Mouse (Mus musculus) stomach, postnatal 0 days (tissue): ENCODE results near the gene Zfp273. TPM values are rescaled to one million over a fixed set of nuclear protein-coding genes. Genes with fewer than 3 reads are reported as not detected.

Source experiments
- ATAC-seq: fragments of 200-750 bp; cut with Nextera tagmentation; 2 replicates; pipeline ENCODE4 v1.8.0; 2017; ENCODE audit not compliant: low FRiP score, low TSS enrichment
- DNase-seq: peaks from one replicate; pipeline ENCODE4 v3.0.0-alpha.2; 2016; ENCODE audit warnings: low spot score
- H3K27ac ChIP-seq: fragments of 300-500 bp; sonication (generic); replicated peaks from 2 replicates; pipeline ENCODE4 v1.5.1; 2014; ENCODE audit warnings: mild to moderate bottlenecking, control low read depth
- H3K27me3 ChIP-seq: fragments of 300-500 bp; sonication (generic); 2 replicates; pipeline ENCODE4 v1.6.1; 2014; ENCODE audit warnings: low read length; ENCODE audit not compliant: control insufficient read depth, insufficient read depth
- H3K36me3 ChIP-seq: fragments of 300-500 bp; sonication (generic); 2 replicates; pipeline ENCODE4 v1.6.1; 2014; ENCODE audit warnings: low read length, mixed read lengths; ENCODE audit not compliant: control insufficient read depth, insufficient read depth
- H3K4me1 ChIP-seq: fragments of 300-500 bp; sonication (generic); replicated peaks from 2 replicates; pipeline ENCODE4 v1.6.1; 2014; ENCODE audit warnings: antibody characterized with exemption; ENCODE audit not compliant: control insufficient read depth, insufficient read depth
- H3K4me2 ChIP-seq: fragments of 300-500 bp; sonication (generic); replicated peaks from 2 replicates; pipeline ENCODE4 v1.6.1; 2014; ENCODE audit warnings: low read depth, mild to moderate bottlenecking, control low read depth, moderate library complexity
- H3K4me3 ChIP-seq: fragments of 300-500 bp; sonication (generic); 2 replicates; pipeline ENCODE4 v1.5.1; 2014; ENCODE audit warnings: low read depth, low read length, control low read depth
- H3K9ac ChIP-seq: fragments of 300-500 bp; sonication (generic); 2 replicates; pipeline ENCODE4 v1.6.1; 2014; ENCODE audit warnings: mild to moderate bottlenecking, low read length, control low read depth, mixed read lengths
- H3K9me3 ChIP-seq: fragments of 300-500 bp; sonication (generic); 2 replicates; pipeline ENCODE4 v1.6.1; 2016; ENCODE audit warnings: low read length; ENCODE audit not compliant: control insufficient read depth
- CTCF ChIP-seq: IDR thresholded peaks from 2 replicates; pipeline ENCODE4 v1.5.1; 2016; ENCODE audit warnings: antibody characterized with exemption, low read depth, mild to moderate bottlenecking, moderate library complexity
- EP300 ChIP-seq: optimal IDR thresholded peaks from 2 replicates; pipeline ENCODE3; 2016; ENCODE audit warnings: antibody characterized with exemption
- WGBS: fragments of 180-500 bp; shearing (Covaris S2); extraction: QIAGEN DNeasy Blood & Tissue Kit; methylation state at CpG from one replicate; pipeline ENCODE4 v1.1.7; 2014; 5-methylcytosine and 5-hydroxymethylcytosine counted together
- polyA plus RNA-seq: library from polyadenylated mRNA; unstranded; fragments of >200 nt; fragmentation: Nextera tagmentation; extraction: Ambion mirVana; gene quantifications from 2 replicates; pipeline ENCODE4 v1.2.1, GENCODE M21; 2015

Zfp273 gene
- polyA plus RNA-seq, 1 experiment from 2014 or later: 2.3 TPM

- Histone ChIP-seq H3K4me2 (peak overlapping the region; percentile 49), H3K9ac (peak overlapping the region; percentile 38; the same call in 1 of the 2 replicates), H3K4me3 (peak overlapping the region; percentile 31), H3K27ac (no peak overlapping the region), H3K4me1 (no peaks in the 10 kb centered on the region), H3K9me3 (no peaks in the 10 kb centered on the region), H3K36me3 (no peaks in the 10 kb centered on the region), H3K27me3 (no peaks in the 10 kb centered on the region)
- TF ChIP-seq CTCF (peak; percentile 80), EP300 (no peak)
- peak; percentile 75 for DNase-seq
- peak; percentile 54; the same call in 1 of the 2 replicates for ATAC-seq
- WGBS: under 1% methylated on average over 13 of the region's 19 CpGs
These were observed 30.7 kb downstream of the Zfp273 start for GRCm38 (mm10) chr13:67844119-67844852.

DNA sequence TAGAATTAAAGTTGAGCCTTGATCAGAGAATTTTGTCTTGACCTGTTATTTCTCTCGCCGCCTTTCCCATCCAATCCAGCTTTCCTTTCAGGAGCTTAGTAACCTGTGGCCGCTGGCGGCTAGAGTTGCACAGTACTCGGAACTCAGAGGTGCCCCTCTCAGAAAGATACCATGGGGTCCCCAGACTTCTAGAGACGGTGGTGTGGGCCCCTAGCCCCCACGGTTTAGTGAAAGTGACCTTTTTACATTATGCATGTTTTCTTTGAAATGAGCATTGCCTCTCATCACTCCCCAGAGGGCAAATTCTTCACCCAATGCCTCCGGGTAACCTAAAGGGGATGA lies 31.3 kb downstream of the Zfp273 start:
- Histone ChIP-seq H3K9ac (peak overlapping the region; percentile 38; the same call in 1 of the 2 replicates), H3K9me3 (no peaks in the 10 kb centered on the region), H3K4me1 (no peaks in the 10 kb centered on the region), H3K27me3 (no peaks in the 10 kb centered on the region), H3K4me2 (peak overlapping the region; percentile 49), H3K36me3 (no peaks in the 10 kb centered on the region), H3K27ac (no peak overlapping the region), H3K4me3 (peak overlapping the region; percentile 31)
- no peak for DNase-seq
- no peak; the same call in 1 of the 2 replicates for ATAC-seq
- WGBS: 23% methylated on average over 8 of the region's 8 CpGs
- TF ChIP-seq CTCF (no peak), EP300 (no peak)

GRCm38 (mm10) chr13:67850361-67850760 lies 36.8 kb downstream of the Zfp273 start:
- Histone ChIP-seq H3K9ac (no peak overlapping the region), H3K4me3 (no peak overlapping the region), H3K9me3 (no peaks in the 10 kb centered on the region), H3K36me3 (no peaks in the 10 kb centered on the region), H3K4me1 (no peaks in the 10 kb centered on the region), H3K27me3 (no peaks in the 10 kb centered on the region), H3K27ac (no peak overlapping the region), H3K4me2 (no peak overlapping the region)
- ATAC-seq (no peak), DNase-seq (no peak)
- 78% methylated on average over 3 of the region's 3 CpGs for WGBS
- TF ChIP-seq EP300 (no peak), CTCF (no peak)

- 68% methylated on average over 6 of the region's 6 CpGs for WGBS
- ATAC-seq: no peak
- H3K27ac ChIP-seq: no peak overlapping the region
- DNase-seq: no peak
- H3K4me1 ChIP-seq: no peaks in the 10 kb centered on the region
- TF ChIP-seq EP300 (no peak), CTCF (no peak)
- no peaks in the 10 kb centered on the region for H3K36me3 ChIP-seq
- no peak overlapping the region for H3K4me3 ChIP-seq
- no peaks in the 10 kb centered on the region for H3K27me3 ChIP-seq
- H3K4me2 ChIP-seq: no peak overlapping the region
- H3K9ac ChIP-seq: no peak overlapping the region
- H3K9me3 ChIP-seq: no peaks in the 10 kb centered on the region
These were observed 39.6 kb downstream of the Zfp273 start for GRCm38 (mm10) chr13:67853130-67853529.

- TF ChIP-seq CTCF (no peak), EP300 (no peak)
These were observed 40.4 kb downstream of the Zfp273 start for GRCm38 (mm10) chr13:67853983-67854382.

DNA sequence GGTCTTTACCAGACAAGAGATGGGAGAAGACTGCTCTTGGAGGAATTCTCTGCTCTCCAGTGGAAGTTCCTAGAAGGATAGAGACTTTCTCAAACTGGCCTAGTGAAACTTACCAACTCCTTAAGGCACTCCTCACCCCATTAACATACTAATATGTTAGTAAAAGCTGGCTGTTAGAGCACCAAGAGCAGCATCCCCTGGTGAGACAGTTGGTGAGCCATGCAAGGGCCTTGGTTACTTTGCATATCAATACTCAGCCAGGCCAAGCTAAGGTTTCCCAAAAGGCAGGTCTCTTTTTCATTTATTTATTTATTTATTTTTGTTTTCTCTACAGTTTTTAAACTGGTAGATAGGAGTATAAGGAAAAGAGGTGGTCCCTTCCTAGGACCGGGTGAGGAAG lies 43.8 kb downstream of the Zfp273 start:
- H3K27me3 ChIP-seq: no peaks in the 10 kb centered on the region
- no peaks in the 10 kb centered on the region for H3K4me1 ChIP-seq
- ATAC-seq: no peak
- 20% methylated on average over 1 of the region's 1 CpGs for WGBS
- DNase-seq: no peak
- no peak overlapping the region for H3K4me2 ChIP-seq
- H3K4me3 ChIP-seq: no peak overlapping the region
- no peak overlapping the region for H3K27ac ChIP-seq
- no peak overlapping the region for H3K9ac ChIP-seq
- TF ChIP-seq EP300: no peak
- no peak for TF ChIP-seq CTCF
- H3K9me3 ChIP-seq: no peaks in the 10 kb centered on the region
- H3K36me3 ChIP-seq: no peaks in the 10 kb centered on the region

More at GRCm38 (mm10) chr13:67853983-67854382, 40.4 kb downstream of the Zfp273 start:
- WGBS: 74% methylated on average over 2 of the region's 2 CpGs
- H3K36me3 ChIP-seq: no peaks in the 10 kb centered on the region
- ATAC-seq (no peak), DNase-seq (no peak)
- H3K9ac ChIP-seq: no peak overlapping the region
- no peak overlapping the region for H3K4me2 ChIP-seq
- no peaks in the 10 kb centered on the region for H3K4me1 ChIP-seq
- no peak overlapping the region for H3K4me3 ChIP-seq
- no peaks in the 10 kb centered on the region for H3K27me3 ChIP-seq
- no peaks in the 10 kb centered on the region for H3K9me3 ChIP-seq
- H3K27ac ChIP-seq: no peak overlapping the region
